Mouse (Mus musculus) splenic B cell, adult 2 months (primary cell): ENCODE data around the gene Srsf10.

Experiments
- DNase-seq: peaks from one replicate; pipeline ENCODE4 v3.0.0-alpha.2; 2011; ENCODE audit warnings: low read depth, low spot score
- H3K27me3 ChIP-seq: 2 replicates; pipeline ENCODE4 v1.6.1; 2012; ENCODE audit warnings: mild to moderate bottlenecking, low read length, moderate library complexity, mixed read lengths; ENCODE audit not compliant: control insufficient read depth, poor library complexity, insufficient read depth, severe bottlenecking
- H3K36me3 ChIP-seq: 2 replicates; pipeline ENCODE4 v1.6.1; 2012; ENCODE audit warnings: mild to moderate bottlenecking, low read length, moderate library complexity, mixed read lengths; ENCODE audit not compliant: control insufficient read depth, poor library complexity, insufficient read depth, severe bottlenecking

Gene Srsf10

GRCm38 (mm10) chr4:135873526-135874202, 18.1 kb downstream of the Srsf10 start, which contains the start of gene Pnrc2:
TSS of gene Pnrc2 (minus strand) at chr4:135873850.
- peaks cover 11% of the 10 kb centered on the region for H3K36me3 ChIP-seq
- H3K27me3 ChIP-seq: no peaks in the 10 kb centered on the region
- peak; percentile 93 for DNase-seq

GRCm38 (mm10) chr4:135874564-135875535, 19.3 kb downstream of the Srsf10 start:
- no peaks in the 10 kb centered on the region for H3K27me3 ChIP-seq
- peak; percentile 55 for DNase-seq

GRCm38 (mm10) chr4:135875546-135875945, 20.0 kb downstream of the Srsf10 start:
- Histone ChIP-seq H3K36me3 (peaks cover 6% of the 10 kb centered on the region; the same call in 1 of the 2 replicates), H3K27me3 (no peaks in the 10 kb centered on the region)
- DNase-seq: peak; percentile 56

More at GRCm38 (mm10) chr4:135874564-135875535, 19.3 kb downstream of the Srsf10 start:
- peaks cover 6% of the 10 kb centered on the region; the same call in 1 of the 2 replicates for H3K36me3 ChIP-seq

- peaks cover 6% of the 10 kb centered on the region; the same call in 1 of the 2 replicates for H3K36me3 ChIP-seq
- DNase-seq: peak; percentile 86
Observed at GRCm38 (mm10) chr4:135875991-135876582, 20.5 kb downstream of the Srsf10 start.

GRCm38 (mm10) chr4:135876583-135877020, 21.1 kb downstream of the Srsf10 start:
- peak; percentile 98 for DNase-seq
- no peaks in the 10 kb centered on the region for H3K27me3 ChIP-seq

More at GRCm38 (mm10) chr4:135875991-135876582, 20.5 kb downstream of the Srsf10 start:
- no peaks in the 10 kb centered on the region for H3K27me3 ChIP-seq

GRCm38 (mm10) chr4:135877742-135878141, 22.2 kb downstream of the Srsf10 start:
- no peak for DNase-seq
- Histone ChIP-seq H3K27me3 (no peaks in the 10 kb centered on the region), H3K36me3 (no peaks in the 10 kb centered on the region; the same call in 1 of the 2 replicates)

More at GRCm38 (mm10) chr4:135876583-135877020, 21.1 kb downstream of the Srsf10 start:
- peaks cover 3% of the 10 kb centered on the region; the same call in 1 of the 2 replicates for H3K36me3 ChIP-seq

- no peak for DNase-seq
- no peaks in the 10 kb centered on the region for H3K27me3 ChIP-seq
Observed at GRCm38 (mm10) chr4:135879021-135879420, 23.5 kb downstream of the Srsf10 start.

GRCm38 (mm10) chr4:135880018-135880417, 24.5 kb downstream of the Srsf10 start:
- DNase-seq: no peak
- Histone ChIP-seq H3K27me3 (no peaks in the 10 kb centered on the region), H3K36me3 (no peaks in the 10 kb centered on the region)

More at GRCm38 (mm10) chr4:135879021-135879420, 23.5 kb downstream of the Srsf10 start:
- no peaks in the 10 kb centered on the region for H3K36me3 ChIP-seq

GRCm38 (mm10) chr4:135880576-135880975, 25.0 kb downstream of the Srsf10 start:
- no peaks in the 10 kb centered on the region for H3K36me3 ChIP-seq
- no peak for DNase-seq
- H3K27me3 ChIP-seq: no peaks in the 10 kb centered on the region

- Histone ChIP-seq H3K36me3 (no peaks in the 10 kb centered on the region), H3K27me3 (no peaks in the 10 kb centered on the region)
- DNase-seq: no peak
Observed at GRCm38 (mm10) chr4:135882023-135882422, 26.5 kb downstream of the Srsf10 start.

GRCm38 (mm10) chr4:135883401-135883851, 27.9 kb downstream of the Srsf10 start:
- no peaks in the 10 kb centered on the region for H3K36me3 ChIP-seq
- no peak for DNase-seq

GRCm38 (mm10) chr4:135883881-135884516, 28.5 kb downstream of the Srsf10 start:
- DNase-seq: no peak
- H3K36me3 ChIP-seq: no peaks in the 10 kb centered on the region
- no peaks in the 10 kb centered on the region for H3K27me3 ChIP-seq

More at GRCm38 (mm10) chr4:135883401-135883851, 27.9 kb downstream of the Srsf10 start:
- H3K27me3 ChIP-seq: no peaks in the 10 kb centered on the region

GRCm38 (mm10) chr4:135884531-135884930, 29.0 kb downstream of the Srsf10 start:
- Histone ChIP-seq H3K27me3 (no peaks in the 10 kb centered on the region), H3K36me3 (no peaks in the 10 kb centered on the region)
- DNase-seq: no peak

- H3K27me3 ChIP-seq: no peaks in the 10 kb centered on the region
- DNase-seq: peak; percentile 57
- H3K36me3 ChIP-seq: no peaks in the 10 kb centered on the region
Observed at GRCm38 (mm10) chr4:135885676-135886075, 30.1 kb downstream of the Srsf10 start.
